Mouse (Mus musculus) spleen, adult 2 months (tissue): ENCODE data around the gene Gstk1. TPM values are rescaled to one million over a fixed set of nuclear protein-coding genes. Genes with fewer than 3 reads are reported as not detected.

Experiments used
- DNase-seq, 2 experiments: peaks; one replicate each; pipeline versions ENCODE4 v3.0.0 to v3.0.0-alpha.2; 2012 to 2021; ENCODE audit warnings: low spot score in 2 of 2, low read depth in 1 of 2
- H3K27ac ChIP-seq: fragments of 200-500 bp; 2 replicates; pipeline ENCODE4 v1.5.1; 2012; ENCODE audit warnings: low read length, inconsistent platforms; ENCODE audit not compliant: insufficient read depth
- H3K27me3 ChIP-seq: fragments of 200-500 bp; 2 replicates; pipeline ENCODE4 v1.6.1; 2012; ENCODE audit warnings: mild to moderate bottlenecking, moderate library complexity, low read length, inconsistent platforms; ENCODE audit not compliant: control insufficient read depth, insufficient read depth
- H3K36me3 ChIP-seq: fragments of 200-500 bp; 2 replicates; pipeline ENCODE4 v1.6.1; 2012; ENCODE audit warnings: mild to moderate bottlenecking, low read length, inconsistent platforms; ENCODE audit not compliant: control insufficient read depth, insufficient read depth
- H3K4me1 ChIP-seq: fragments of 200-500 bp; 2 replicates; pipeline ENCODE4 v1.6.1; 2011; ENCODE audit warnings: inconsistent platforms; ENCODE audit not compliant: control insufficient read depth, insufficient read depth, insufficient read length
- H3K4me3 ChIP-seq: fragments of 200-500 bp; 2 replicates; pipeline ENCODE4 v1.5.1; 2011; ENCODE audit warnings: mild to moderate bottlenecking, inconsistent platforms; ENCODE audit not compliant: insufficient read depth, insufficient read length; ENCODE audit errors: extremely low read depth
- CTCF ChIP-seq: fragments of 200-500 bp; IDR thresholded peaks from 2 replicates; pipeline ENCODE4 v1.5.1; 2011; ENCODE audit warnings: mild to moderate bottlenecking, inconsistent platforms; ENCODE audit not compliant: insufficient read depth, insufficient read length, insufficient replicate concordance; ENCODE audit errors: extremely low read depth
- POLR2A ChIP-seq: fragments of 200-500 bp; IDR thresholded peaks from 2 replicates; pipeline ENCODE4 v1.6.1; 2011; ENCODE audit warnings: low read depth, low read length, inconsistent platforms
- WGBS: fragments of 180-500 bp; shearing (Covaris S2); methylation state at CpG from one replicate; pipeline ENCODE4 v1.1.7; 2018; 5-methylcytosine and 5-hydroxymethylcytosine counted together
- polyA plus RNA-seq: library from polyadenylated mRNA; depleted of rRNA; stranded (reverse); fragments of >200 nt; gene quantifications from 2 replicates; pipeline ENCODE4 v1.2.3, GENCODE M21; 2012; rRNA removed

The Gstk1 gene
- polyA plus RNA-seq: 4.1 and 4.6 TPM in 2 replicates

- peak within 1 kb of the TSS; percentile 44; the same call in 1 of the 2 replicates for H3K27ac ChIP-seq
- DNase-seq: peak; percentile 77 to 81
Measured at GRCm38 (mm10) chr6:42245711-42246353, at the start of gene Gstk1. Gstk1 (plus strand) TSS chr6:42245935.

GRCm38 (mm10) chr6:42197710-42198109 is 48.0 kb upstream of the Gstk1 start:
- TF ChIP-seq POLR2A (no peak), CTCF (no peak)
- H3K4me3 ChIP-seq: no peak overlapping the region
- no peak overlapping the region for H3K27ac ChIP-seq
- WGBS: 18% methylated on average over 3 of the region's 3 CpGs
- no peaks in the 10 kb centered on the region for H3K4me1 ChIP-seq
- no peak for DNase-seq
- H3K36me3 ChIP-seq: no peaks in the 10 kb centered on the region
- H3K27me3 ChIP-seq: no peaks in the 10 kb centered on the region

More at GRCm38 (mm10) chr6:42245711-42246353, at the start of gene Gstk1:
- 3% methylated on average over 28 of the region's 28 CpGs for WGBS
- Histone ChIP-seq H3K27me3 (no peaks in the 10 kb centered on the region), H3K36me3 (no peaks in the 10 kb centered on the region), H3K4me3 (peak within 1 kb of the TSS; percentile 64), H3K4me1 (no peaks in the 10 kb centered on the region; the same call in 1 of the 2 replicates)
- TF ChIP-seq POLR2A (peak; percentile 8; the same call in 1 of the 2 replicates), CTCF (no peak)

GRCm38 (mm10) chr6:42199498-42199897 is 46.2 kb upstream of the Gstk1 start:
- Histone ChIP-seq H3K27me3 (no peaks in the 10 kb centered on the region), H3K4me3 (no peak overlapping the region), H3K4me1 (no peaks in the 10 kb centered on the region), H3K27ac (no peak overlapping the region), H3K36me3 (no peaks in the 10 kb centered on the region)
- no peak for DNase-seq
- TF ChIP-seq CTCF (no peak), POLR2A (no peak)
- 81% methylated on average over 1 of the region's 1 CpGs for WGBS

GRCm38 (mm10) chr6:42215028-42215427 is 30.7 kb upstream of the Gstk1 start, which contains the start of gene Tas2r144:
Tas2r144 (plus strand) TSS chr6:42215328.
- H3K27ac ChIP-seq: no peak within 1 kb of the TSS
- WGBS: 55% methylated on average over 2 of the region's 2 CpGs
- H3K4me3 ChIP-seq: no peak within 1 kb of the TSS
- H3K4me1 ChIP-seq: no peaks in the 10 kb centered on the region
- TF ChIP-seq CTCF (no peak), POLR2A (no peak)
- no peaks in the 10 kb centered on the region for H3K36me3 ChIP-seq
- H3K27me3 ChIP-seq: no peaks in the 10 kb centered on the region
- DNase-seq: no peak

GRCm38 (mm10) chr6:42222286-42222685 is 23.4 kb upstream of the Gstk1 start:
- TF ChIP-seq CTCF: no peak
- TF ChIP-seq POLR2A: no peak
- Histone ChIP-seq H3K36me3 (no peaks in the 10 kb centered on the region), H3K27me3 (no peaks in the 10 kb centered on the region), H3K4me3 (no peak overlapping the region), H3K27ac (no peak overlapping the region), H3K4me1 (no peaks in the 10 kb centered on the region)
- 76% methylated on average over 3 of the region's 3 CpGs for WGBS
- DNase-seq: no peak

- Histone ChIP-seq H3K27ac (no peak overlapping the region), H3K36me3 (no peaks in the 10 kb centered on the region), H3K4me3 (no peak overlapping the region), H3K27me3 (no peaks in the 10 kb centered on the region), H3K4me1 (no peaks in the 10 kb centered on the region)
- no peak for DNase-seq
- WGBS: 71% methylated on average over 4 of the region's 4 CpGs
- TF ChIP-seq CTCF (no peak), POLR2A (no peak)
Measured at GRCm38 (mm10) chr6:42225046-42225445, 20.7 kb upstream of the Gstk1 start.
